Mouse (Mus musculus): ENCODE results near the gene 1700028K03Rik.

Gene 1700028K03Rik

DNA sequence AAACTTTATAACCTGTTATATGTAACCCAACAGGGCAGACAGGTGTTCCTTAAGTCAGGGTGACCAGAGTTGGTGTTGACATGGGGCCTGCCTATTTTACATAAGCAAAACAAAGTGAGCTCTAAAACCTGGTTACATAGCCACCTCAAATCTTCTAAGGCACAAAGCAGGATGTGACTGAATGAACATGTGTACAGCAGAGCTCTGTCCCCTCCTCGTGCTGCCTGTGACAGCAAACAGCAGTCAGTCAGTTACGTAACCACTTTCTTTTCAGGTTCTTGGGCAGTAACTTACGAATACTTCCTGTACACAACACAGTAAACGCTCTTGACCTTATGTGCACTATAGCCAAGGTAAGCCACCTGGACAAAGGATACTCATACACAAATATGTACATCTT lies 11.4 kb downstream of the 1700028K03Rik start:
- DNase-seq (ENCODE audit: low read depth, low spot score), result peak; percentile 66

DNA sequence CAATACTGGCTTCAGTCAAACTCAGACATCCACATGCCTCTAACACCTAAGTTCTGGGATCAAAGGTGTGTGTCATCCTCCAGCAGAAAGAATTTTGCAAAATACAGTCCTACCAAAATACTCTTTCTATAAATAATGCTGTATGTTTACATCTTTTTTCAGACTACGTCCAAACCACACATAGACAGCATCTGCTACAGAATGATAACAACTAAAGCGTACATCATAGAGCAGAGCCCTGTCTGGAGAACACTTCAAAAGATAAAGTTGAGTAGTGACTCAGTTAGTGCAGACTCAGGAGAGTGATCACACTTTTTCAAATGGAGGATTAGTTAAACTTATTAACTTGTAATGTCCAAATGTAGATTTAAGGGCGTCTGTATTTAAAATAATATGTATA lies 13.4 kb downstream of the 1700028K03Rik start:
- DNase-seq (ENCODE audit: low read depth, low spot score), result no peak

DNA sequence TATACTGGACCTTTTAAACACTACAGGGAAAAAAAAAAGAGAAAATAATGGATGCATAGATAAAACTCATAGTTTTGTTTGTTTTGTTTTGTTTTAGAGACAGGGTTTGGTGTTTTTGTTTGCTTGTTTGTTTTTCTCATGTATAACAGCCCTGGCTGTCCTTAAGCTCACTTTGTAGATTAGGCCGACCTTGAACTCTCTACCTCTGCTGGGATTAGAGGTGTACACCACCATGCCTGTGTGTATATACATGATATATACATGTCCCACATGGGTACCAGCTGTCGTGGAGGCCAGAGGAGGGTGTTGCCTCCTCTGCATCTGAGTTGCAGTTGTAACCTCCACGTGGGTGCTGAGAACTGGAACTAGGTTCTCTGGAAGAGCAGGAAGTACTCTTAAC lies 13.9 kb downstream of the 1700028K03Rik start:
- DNase-seq (ENCODE audit: low read depth, low spot score), result no peak

DNA sequence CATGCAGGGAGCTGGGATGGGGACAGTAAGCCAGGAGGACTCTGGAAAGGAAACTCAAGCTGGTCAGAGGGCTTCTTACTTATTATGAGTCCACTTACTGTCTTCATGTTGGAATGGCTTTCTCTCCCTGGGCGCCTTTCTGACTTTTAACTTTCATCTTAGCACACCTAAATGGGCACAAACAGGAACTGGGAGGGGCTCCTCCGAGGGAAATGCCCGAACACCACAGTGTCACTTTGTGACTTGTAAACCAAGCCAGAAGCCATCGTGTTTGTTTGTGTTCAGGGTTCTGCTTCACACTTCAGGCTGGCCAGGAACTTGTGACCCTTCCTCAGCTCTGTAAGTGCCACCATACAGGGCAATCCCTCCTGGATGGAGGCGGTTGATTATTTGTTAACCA lies 19.8 kb downstream of the 1700028K03Rik start:
- DNase-seq (ENCODE audit: low read depth, low spot score), result peak; percentile 15

DNA sequence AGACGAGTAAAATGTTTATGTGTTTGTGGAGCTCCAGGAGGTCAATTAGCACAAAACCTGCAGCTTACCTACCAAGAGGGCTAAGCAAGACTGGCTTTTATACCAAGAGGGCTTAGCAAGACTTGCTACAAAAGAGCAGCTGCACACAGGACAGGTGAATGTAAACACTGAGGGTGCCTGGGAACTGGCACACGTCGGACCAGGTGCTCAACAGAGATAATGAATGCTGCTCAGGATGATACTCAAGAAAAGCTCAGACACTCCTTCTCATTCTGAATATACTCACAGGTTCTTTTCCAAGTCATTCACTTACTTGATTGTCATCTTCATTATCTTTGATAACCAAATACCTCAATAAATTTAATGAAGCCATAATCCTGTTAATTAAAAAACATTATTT lies 22.5 kb downstream of the 1700028K03Rik start:
- no peak for DNase-seq (ENCODE audit: low read depth, low spot score)

GRCm38 (mm10) chr5:107569148-107569547 lies 34.6 kb downstream of the 1700028K03Rik start:
- no peak for DNase-seq (ENCODE audit: low read depth, low spot score)

DNA sequence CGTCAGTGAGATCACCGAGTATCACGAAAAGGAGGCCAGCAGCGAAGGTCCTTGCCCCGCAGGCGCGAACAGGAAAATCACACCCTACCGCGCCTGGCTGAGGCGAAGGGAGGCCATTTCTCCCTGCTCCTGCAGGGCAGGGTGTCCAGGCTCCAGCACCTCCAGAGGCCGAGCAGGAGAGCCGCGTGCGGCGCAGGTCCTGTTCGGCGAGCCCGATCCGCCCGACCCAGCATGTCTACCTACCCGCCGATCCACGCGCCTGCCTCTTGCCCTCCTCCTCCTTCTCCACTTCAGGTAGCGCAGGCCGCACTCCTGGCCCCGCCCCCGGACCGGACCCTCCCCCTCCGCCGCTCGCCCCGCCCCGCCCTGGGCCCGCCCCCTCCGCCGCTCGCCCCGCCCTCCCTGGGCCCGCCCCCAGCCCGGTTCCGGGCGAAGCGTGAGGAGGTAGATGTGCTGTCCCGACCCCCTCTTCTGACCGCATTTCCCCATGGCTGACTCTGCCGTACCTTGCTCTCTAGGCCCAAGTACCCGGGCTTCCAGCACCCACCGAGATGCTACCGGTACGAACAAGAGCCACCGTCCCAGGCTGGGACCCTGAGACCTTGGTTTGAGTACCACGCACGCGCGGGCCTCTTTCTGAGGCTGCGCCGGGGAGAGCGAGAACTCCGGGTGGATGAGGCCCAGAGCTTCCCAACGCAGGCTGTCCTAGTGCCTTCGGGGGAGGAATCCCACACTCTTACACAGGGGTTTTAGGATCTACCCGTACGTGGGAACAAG lies 63.0 kb downstream of the 1700028K03Rik start, which contains the start of the genes Rpap2 and Glmn:
Gene Rpap2, plus strand, starts transcription at position 73 of the 777 bp plus-strand sequence.
Gene Glmn, minus strand, starts transcription at position 588 of the 777 bp plus-strand sequence.
- DNase-seq (ENCODE audit: low read depth, low spot score), result peak; percentile 85

DNA sequence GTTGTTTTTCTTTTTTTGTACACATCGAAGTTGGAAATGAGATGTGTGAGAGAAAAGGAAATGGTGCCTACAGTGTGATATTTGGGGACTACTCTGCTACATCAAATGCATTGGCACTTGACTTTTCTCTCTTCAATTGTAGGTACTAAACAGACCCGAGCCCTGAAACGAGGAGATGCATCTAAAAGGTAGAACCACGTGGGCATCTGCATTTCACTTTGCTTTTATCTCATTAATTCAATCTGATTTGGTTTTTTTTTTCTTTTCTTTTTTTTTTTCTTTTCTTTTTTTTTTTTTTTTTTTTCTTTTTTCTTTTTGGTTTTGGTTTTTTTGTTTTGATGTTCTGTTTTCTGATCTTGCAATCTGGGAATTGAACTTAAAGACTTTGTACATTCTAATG lies 63.9 kb downstream of the 1700028K03Rik start:
- DNase-seq (ENCODE audit: low read depth, low spot score), result no peak
